Mouse (Mus musculus): ENCODE results near the gene Map3k15. TPM values are rescaled to one million over a fixed set of nuclear protein-coding genes. Genes with fewer than 3 reads are reported as not detected.

Map3k15 gene
- polyA plus RNA-seq, 1 experiment = not detected

DNA sequence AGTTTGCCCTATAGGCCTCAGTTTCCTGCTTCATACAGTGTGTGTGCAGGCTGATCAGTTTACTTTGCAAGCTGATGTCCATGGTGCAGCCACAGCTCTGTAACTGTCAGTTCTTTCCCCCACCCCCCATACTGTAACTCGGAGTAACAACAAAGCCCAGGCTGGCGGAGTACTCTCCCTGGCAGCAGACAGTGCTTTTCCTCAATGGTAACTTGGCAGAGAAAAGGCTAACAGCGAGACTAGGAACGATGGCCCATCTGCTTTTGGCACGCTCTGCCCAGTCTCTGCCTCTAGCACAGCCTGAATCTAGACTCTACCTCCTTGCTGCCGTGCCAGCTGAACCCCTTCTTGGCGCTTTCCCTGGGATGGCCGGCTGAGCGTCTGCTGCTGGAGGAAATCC is 24.3 kb upstream of the Map3k15 start:
- Histone ChIP-seq H3K4me3 (ENCODE audit: insufficient read depth, low read depth, low read length) (no peak overlapping the region), H3K27ac (ENCODE audit: insufficient read depth, low read depth, low read length) (no peak overlapping the region), H3K4me1 (ENCODE audit: control insufficient read depth, insufficient read depth, low read length) (no peaks in the 10 kb centered on the region)
- no peak for TF ChIP-seq CTCF (IDR thresholded peaks at IDR 0.05; ENCODE audit: insufficient read depth, low read depth, low read length)
- no peak for TF ChIP-seq POLR2A (IDR thresholded peaks at IDR 0.05; ENCODE audit: insufficient read depth, low read depth, low read length)
- WGBS = 55% methylated on average over 9 of the region's 9 CpGs

DNA sequence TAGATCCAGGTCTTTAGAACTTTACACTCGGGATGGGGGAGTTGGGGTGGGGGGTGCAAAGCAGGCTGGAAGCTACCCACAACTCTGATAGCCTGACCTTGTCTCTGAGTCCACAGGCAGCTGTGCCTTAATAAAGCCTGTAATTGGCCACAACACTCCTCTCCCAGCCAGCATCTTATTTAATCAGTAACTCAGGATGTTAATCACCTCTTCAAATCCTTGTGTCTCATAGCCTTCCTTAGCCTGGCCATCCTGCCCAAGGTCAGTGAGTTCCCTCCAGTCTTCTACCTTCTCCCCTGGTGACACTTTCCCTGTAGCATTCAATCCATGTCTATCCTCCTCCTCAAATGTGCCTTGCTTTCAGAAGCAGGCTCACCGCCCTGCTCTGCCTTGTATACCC is 19.2 kb upstream of the Map3k15 start:
- 87% methylated on average over 2 of the region's 2 CpGs for WGBS
- H3K4me3 ChIP-seq (ENCODE audit: insufficient read depth, low read depth, low read length) = no peak overlapping the region
- H3K4me1 ChIP-seq (ENCODE audit: control insufficient read depth, insufficient read depth, low read length) = no peaks in the 10 kb centered on the region
- TF ChIP-seq POLR2A (IDR thresholded peaks at IDR 0.05; ENCODE audit: insufficient read depth, low read depth, low read length) (no peak), CTCF (IDR thresholded peaks at IDR 0.05; ENCODE audit: insufficient read depth, low read depth, low read length) (no peak)
- no peak overlapping the region for H3K27ac ChIP-seq (ENCODE audit: insufficient read depth, low read depth, low read length)

DNA sequence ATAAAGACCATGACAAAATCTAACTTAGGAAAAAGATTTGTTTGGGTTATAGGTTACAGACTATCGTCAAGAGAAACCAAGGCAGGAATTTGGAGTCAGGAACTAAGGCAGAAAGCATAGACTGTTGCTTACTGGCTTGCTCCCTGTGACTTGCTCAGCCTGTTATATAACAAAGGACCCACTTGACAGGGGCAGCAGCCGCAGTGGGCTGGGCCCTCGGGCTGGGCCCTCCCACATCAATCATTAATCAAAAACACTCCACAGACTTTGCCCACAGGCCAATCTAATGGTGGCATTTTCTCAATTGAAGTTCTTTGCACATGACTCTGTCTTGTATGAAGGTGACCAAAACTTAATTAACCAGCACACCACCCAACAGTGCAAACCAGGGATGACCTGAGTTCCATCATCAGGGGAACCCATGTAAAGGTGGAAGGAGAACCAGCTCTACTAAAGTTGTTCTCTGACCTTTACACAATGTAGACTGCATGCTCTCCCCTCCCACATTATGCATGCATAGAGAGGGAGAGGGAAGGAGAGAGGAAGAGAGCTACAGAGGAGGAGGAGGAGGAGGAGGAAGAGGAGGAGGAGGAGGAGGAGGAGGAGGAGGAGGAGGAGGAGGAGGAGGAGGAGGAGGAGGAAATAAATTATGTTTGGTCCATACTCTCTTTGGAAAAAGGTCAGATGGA is 17.0 kb upstream of the Map3k15 start:
- Histone ChIP-seq H3K4me3 (ENCODE audit: insufficient read depth, low read depth, low read length) (no peak overlapping the region), H3K27ac (ENCODE audit: insufficient read depth, low read depth, low read length) (no peak overlapping the region), H3K4me1 (ENCODE audit: control insufficient read depth, insufficient read depth, low read length) (no peaks in the 10 kb centered on the region)
- no peak for TF ChIP-seq POLR2A (IDR thresholded peaks at IDR 0.05; ENCODE audit: insufficient read depth, low read depth, low read length)
- TF ChIP-seq CTCF (IDR thresholded peaks at IDR 0.05; ENCODE audit: insufficient read depth, low read depth, low read length) = no peak
- 66% methylated on average over 3 of the region's 3 CpGs for WGBS

DNA sequence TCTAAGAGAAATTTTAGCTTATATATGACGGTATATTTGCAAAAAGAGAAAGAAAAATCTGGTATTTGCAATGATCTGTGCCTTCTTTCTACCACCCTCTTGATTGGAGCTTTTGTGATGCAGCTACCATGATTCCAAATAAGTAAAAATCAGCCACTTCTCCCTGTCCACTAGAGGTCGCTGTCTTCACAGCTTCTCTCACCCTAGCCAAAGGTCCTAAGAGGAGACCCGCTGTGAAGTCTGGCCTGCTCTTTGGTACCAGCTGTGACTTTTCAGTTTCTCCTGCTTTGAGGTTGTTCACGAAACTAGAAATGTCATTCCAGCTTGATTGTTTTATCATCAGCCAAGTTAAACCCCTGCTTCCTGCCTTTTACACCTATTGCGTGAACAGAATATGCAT is 14.5 kb upstream of the Map3k15 start:
- Histone ChIP-seq H3K4me3 (ENCODE audit: insufficient read depth, low read depth, low read length) (no peak overlapping the region), H3K4me1 (ENCODE audit: control insufficient read depth, insufficient read depth, low read length) (no peaks in the 10 kb centered on the region), H3K27ac (ENCODE audit: insufficient read depth, low read depth, low read length) (no peak overlapping the region)
- 41% methylated on average over 5 of the region's 5 CpGs for WGBS
- TF ChIP-seq CTCF (IDR thresholded peaks at IDR 0.05; ENCODE audit: insufficient read depth, low read depth, low read length) (no peak), POLR2A (IDR thresholded peaks at IDR 0.05; ENCODE audit: insufficient read depth, low read depth, low read length) (no peak)

DNA sequence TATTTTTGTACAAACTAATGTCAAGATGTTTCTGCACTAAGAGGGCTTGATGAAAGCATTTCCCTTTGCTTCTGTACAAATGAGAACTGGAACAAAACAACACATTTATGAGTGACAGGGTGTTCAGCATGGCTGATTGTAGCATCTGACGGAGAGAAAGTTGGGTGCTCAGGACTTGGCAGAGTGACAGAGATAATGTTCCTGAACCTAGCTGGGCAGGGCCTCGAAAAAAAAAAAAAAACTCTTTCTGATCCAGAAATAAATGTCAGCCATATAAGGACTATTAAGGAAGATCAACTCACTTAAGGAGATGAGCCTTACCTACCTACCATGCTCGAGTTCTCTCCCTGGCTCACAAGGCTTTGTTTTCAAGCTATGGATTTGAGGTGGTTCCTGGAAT is 12.0 kb upstream of the Map3k15 start:
- TF ChIP-seq POLR2A (IDR thresholded peaks at IDR 0.05; ENCODE audit: insufficient read depth, low read depth, low read length) (no peak), CTCF (IDR thresholded peaks at IDR 0.05; ENCODE audit: insufficient read depth, low read depth, low read length) (no peak)
- no peak overlapping the region for H3K4me3 ChIP-seq (ENCODE audit: insufficient read depth, low read depth, low read length)
- H3K27ac ChIP-seq (ENCODE audit: insufficient read depth, low read depth, low read length) = no peak overlapping the region
- H3K4me1 ChIP-seq (ENCODE audit: control insufficient read depth, insufficient read depth, low read length) = no peaks in the 10 kb centered on the region
- WGBS = 63% methylated on average over 3 of the region's 3 CpGs

DNA sequence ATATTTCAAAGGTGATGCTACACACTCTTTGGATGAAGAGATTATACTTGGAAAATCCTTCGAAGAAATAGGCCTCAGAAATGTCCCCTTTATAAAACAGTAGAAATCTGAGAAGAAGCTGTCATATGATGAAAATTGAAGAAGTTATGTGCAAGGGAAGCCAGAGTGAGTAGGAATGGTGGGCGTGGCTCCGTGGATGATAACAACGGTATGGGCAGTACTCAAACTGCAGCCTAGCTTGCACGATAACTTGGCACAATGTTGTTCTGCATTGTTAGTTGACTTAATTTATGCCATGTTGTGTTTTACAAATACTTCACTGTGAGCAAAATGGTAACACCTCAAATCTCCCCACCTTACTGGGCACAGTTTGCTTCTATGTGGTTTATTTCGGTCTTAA is 7.6 kb downstream of the Map3k15 start:
- Histone ChIP-seq H3K4me3 (ENCODE audit: insufficient read depth, low read depth, low read length) (no peak overlapping the region), H3K4me1 (ENCODE audit: control insufficient read depth, insufficient read depth, low read length) (no peaks in the 10 kb centered on the region), H3K27ac (ENCODE audit: insufficient read depth, low read depth, low read length) (no peak overlapping the region)
- 89% methylated on average over 6 of the region's 6 CpGs for WGBS
- TF ChIP-seq POLR2A (IDR thresholded peaks at IDR 0.05; ENCODE audit: insufficient read depth, low read depth, low read length) (no peak), CTCF (IDR thresholded peaks at IDR 0.05; ENCODE audit: insufficient read depth, low read depth, low read length) (no peak)

DNA sequence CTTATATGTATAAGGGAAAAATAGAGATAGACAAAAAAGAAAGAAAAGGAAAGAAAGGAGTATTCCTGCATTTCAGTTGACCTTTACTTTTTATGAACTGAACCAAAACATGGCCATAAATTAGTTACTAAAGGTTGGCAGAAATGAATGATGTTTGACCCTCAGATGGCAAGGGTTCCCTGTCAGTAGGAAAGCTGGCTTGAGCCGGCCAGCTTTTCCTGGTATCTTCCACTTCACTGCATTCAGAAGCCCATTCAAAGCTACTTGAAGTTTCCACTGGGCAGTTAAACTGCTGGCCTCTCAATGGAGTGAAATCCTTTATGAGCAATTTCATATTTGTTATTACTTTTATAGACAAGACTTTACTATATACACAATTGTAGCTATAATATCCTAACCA is 65.1 kb downstream of the Map3k15 start:
- Histone ChIP-seq H3K27ac (ENCODE audit: insufficient read depth, low read depth, low read length) (no peak overlapping the region), H3K4me1 (ENCODE audit: control insufficient read depth, insufficient read depth, low read length) (no peaks in the 10 kb centered on the region), H3K4me3 (ENCODE audit: insufficient read depth, low read depth, low read length) (no peak overlapping the region)
- WGBS = 65% methylated on average over 1 of the region's 1 CpGs
- TF ChIP-seq POLR2A (IDR thresholded peaks at IDR 0.05; ENCODE audit: insufficient read depth, low read depth, low read length) = no peak
- TF ChIP-seq CTCF (IDR thresholded peaks at IDR 0.05; ENCODE audit: insufficient read depth, low read depth, low read length) = no peak

DNA sequence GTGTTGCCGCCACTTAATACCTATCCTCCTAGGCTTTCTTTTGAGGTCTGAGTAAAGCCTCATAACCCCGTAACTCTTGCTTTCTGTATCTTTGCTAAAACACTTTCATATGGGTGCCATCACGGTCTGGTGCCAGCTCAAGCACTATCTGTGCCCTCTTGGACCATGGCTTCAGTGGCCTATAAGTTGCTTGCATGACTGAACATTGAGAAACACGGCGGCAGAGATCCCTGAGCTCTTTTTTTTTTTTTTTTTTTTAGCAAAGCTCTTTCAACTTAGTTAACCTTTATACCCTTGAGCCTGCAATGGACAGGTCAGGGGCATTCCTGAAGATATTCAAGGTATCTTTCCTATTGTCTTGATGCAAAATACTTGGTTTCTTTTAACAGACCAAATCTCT is 66.4 kb downstream of the Map3k15 start:
- H3K27ac ChIP-seq (ENCODE audit: insufficient read depth, low read depth, low read length) = no peak overlapping the region
- no peak overlapping the region for H3K4me3 ChIP-seq (ENCODE audit: insufficient read depth, low read depth, low read length)
- TF ChIP-seq CTCF (IDR thresholded peaks at IDR 0.05; ENCODE audit: insufficient read depth, low read depth, low read length) (no peak), POLR2A (IDR thresholded peaks at IDR 0.05; ENCODE audit: insufficient read depth, low read depth, low read length) (no peak)
- no peaks in the 10 kb centered on the region for H3K4me1 ChIP-seq (ENCODE audit: control insufficient read depth, insufficient read depth, low read length)
- 83% methylated on average over 5 of the region's 5 CpGs for WGBS

DNA sequence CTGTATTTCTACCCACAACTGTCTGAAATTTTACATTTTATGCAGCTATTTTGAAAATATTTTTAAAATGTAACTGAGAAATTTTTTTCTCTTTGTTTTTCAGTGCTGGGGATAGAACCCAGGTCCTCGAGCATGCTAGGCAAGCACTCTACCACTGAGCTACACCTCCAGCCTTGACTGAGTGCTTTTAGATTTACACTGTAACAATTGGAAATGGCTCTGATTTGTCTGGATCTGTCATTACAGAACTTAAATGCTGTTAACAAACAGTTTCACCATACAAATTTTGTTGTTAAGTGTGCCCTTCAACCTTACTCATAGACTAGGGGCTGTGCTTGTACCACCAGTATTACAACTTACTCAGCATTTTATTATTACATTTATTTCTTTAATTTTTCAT is 103.7 kb downstream of the Map3k15 start:
- Histone ChIP-seq H3K4me1 (ENCODE audit: control insufficient read depth, insufficient read depth, low read length) (no peaks in the 10 kb centered on the region), H3K27ac (ENCODE audit: insufficient read depth, low read depth, low read length) (no peak overlapping the region), H3K4me3 (ENCODE audit: insufficient read depth, low read depth, low read length) (no peak overlapping the region)
- TF ChIP-seq POLR2A (IDR thresholded peaks at IDR 0.05; ENCODE audit: insufficient read depth, low read depth, low read length) = no peak
- WGBS = 74% methylated on average over 1 of the region's 1 CpGs

DNA sequence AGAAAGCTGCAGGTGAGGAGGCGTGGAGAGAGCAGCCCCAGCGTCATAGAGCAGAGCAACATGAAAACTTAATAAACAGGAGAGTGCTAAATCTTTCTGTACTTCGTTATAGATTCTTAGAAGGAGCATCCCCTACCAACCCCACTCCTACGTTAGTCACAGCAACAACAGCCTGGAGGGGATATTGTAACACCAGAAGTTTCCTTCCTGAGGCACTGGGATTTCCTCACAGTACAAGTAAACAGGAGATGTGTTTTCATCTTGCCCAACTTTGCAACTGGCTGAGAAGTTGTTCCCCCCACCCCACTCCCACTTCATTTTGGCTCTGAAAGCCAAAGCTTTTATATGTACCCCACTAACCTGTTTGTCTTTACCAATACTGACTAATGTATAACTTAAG is 119.6 kb downstream of the Map3k15 start:
- H3K4me1 ChIP-seq (ENCODE audit: control insufficient read depth, insufficient read depth, low read length) = no peaks in the 10 kb centered on the region
- no peak for TF ChIP-seq POLR2A (IDR thresholded peaks at IDR 0.05; ENCODE audit: insufficient read depth, low read depth, low read length)
- no peak for TF ChIP-seq CTCF (IDR thresholded peaks at IDR 0.05; ENCODE audit: insufficient read depth, low read depth, low read length)
- no peak overlapping the region for H3K27ac ChIP-seq (ENCODE audit: insufficient read depth, low read depth, low read length)
- 67% methylated on average over 4 of the region's 4 CpGs for WGBS
- no peak overlapping the region for H3K4me3 ChIP-seq (ENCODE audit: insufficient read depth, low read depth, low read length)
